Mouse (Mus musculus): ENCODE data around the gene Plrg1. TPM values are rescaled to one million over a fixed set of nuclear protein-coding genes. Genes with fewer than 3 reads are reported as not detected.

The Plrg1 gene
- total RNA-seq, 2 experiments from 2014 or later: 29.0 to 32.2 TPM

Other genes with a start within 250 kb of the Plrg1 start
- gene Rbm46, start 179.0 kb upstream of the Plrg1 start, total RNA-seq (2021): 1 to 10 TPM; 1.2 to 1.3 TPM
- gene Lrat, start 151.5 kb upstream of the Plrg1 start, total RNA-seq (2021): under 1 TPM; 0.23 TPM
- under 1 TPM in 1 of 2 experiments, not detected in 1; 0.86 TPM for gene Fgg, start 47.8 kb upstream of the Plrg1 start, total RNA-seq (2021)
- 1 to 10 TPM in 1 of 2 experiments, not detected in 1; 1.1 TPM for gene Fga, start 29.4 kb upstream of the Plrg1 start, total RNA-seq (2021)
- under 1 TPM in 1 of 2 experiments, not detected in 1; 0.50 TPM for gene Fgb, start 5.7 kb upstream of the Plrg1 start, total RNA-seq (2021)
- 1 to 10 TPM; 7.0 to 8.6 TPM for gene Dchs2, start 72.4 kb downstream of the Plrg1 start, total RNA-seq (2021)